Mouse (Mus musculus): Measurements from ENCODE around the gene Afap1.

Gene Afap1

DNA sequence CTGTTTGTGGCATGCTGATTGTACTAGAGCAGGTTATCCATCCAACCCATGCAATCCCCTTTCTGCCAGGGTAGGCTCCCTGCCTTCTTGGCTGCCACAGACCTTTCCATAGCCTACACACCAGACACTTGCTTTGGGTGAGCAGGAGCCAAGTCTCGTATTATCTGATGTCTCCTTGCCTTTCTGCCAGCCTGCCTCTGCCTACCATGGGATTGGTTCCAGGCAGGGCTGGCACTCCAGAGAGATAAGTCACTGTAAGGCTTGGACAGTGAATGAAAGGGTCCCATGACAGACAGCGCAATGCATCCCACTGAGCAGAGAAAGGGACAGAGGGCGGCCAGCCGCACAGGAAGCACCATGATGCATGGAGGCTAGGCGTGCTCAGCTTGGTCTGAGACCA is 146.5 kb downstream of the Afap1 start:
- no peak for DNase-seq (ENCODE audit: low read depth, low spot score)

GRCm38 (mm10) chr5:36040398-36041235 is 147.5 kb downstream of the Afap1 start:
- DNase-seq (ENCODE audit: low read depth, low spot score), result no peak

GRCm38 (mm10) chr5:36041236-36041562 is 148.1 kb downstream of the Afap1 start:
- no peak for DNase-seq (ENCODE audit: low read depth, low spot score)

DNA sequence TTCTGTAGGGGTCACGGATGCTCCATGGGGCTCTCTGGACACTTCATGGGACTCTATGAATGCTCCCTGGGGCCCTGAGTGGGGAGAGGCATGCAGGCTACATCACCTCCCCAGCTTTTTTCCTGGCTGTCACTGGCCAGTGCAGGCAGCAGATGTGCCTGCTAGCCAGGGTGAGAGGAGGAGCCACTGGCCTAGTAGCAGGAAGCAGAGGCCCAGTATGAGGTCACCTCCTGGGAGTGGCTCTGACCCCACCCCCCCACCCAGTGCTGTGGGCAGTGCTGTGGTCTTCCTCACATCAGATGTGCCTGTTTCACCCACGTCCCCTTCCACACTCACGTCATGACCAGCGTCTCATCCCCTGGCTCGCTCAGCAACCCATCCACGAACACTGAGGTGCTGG is 148.6 kb downstream of the Afap1 start:
- no peak for DNase-seq (ENCODE audit: low read depth, low spot score)

- DNase-seq (ENCODE audit: low read depth, low spot score), result no peak
These were observed 150.0 kb downstream of the Afap1 start for GRCm38 (mm10) chr5:36043154-36043553.

Data from R1 (cell line).